Mouse (Mus musculus) hindbrain, embryonic 10.5 days (tissue): ENCODE data around the gene Pde4b. TPM values are rescaled to one million over a fixed set of nuclear protein-coding genes. Genes with fewer than 3 reads are reported as not detected.

Experiments used
- DNase-seq: peaks from one replicate; pipeline ENCODE4 v3.0.0-alpha.2; 2017; ENCODE audit warnings: low spot score
- H3K27ac ChIP-seq: fragments of 300-500 bp; sonication (generic); 2 replicates; pipeline ENCODE4 v1.5.1; 2016; ENCODE audit warnings: mild to moderate bottlenecking, moderate library complexity
- H3K27me3 ChIP-seq: fragments of 300-500 bp; sonication (generic); 2 replicates; pipeline ENCODE4 v1.6.1; 2016; ENCODE audit warnings: mild to moderate bottlenecking; ENCODE audit not compliant: poor library complexity, insufficient read depth, severe bottlenecking
- H3K36me3 ChIP-seq: fragments of 300-500 bp; sonication (generic); 2 replicates; pipeline ENCODE4 v1.6.1; 2016; ENCODE audit warnings: mild to moderate bottlenecking, moderate library complexity
- H3K4me1 ChIP-seq: fragments of 300-500 bp; sonication (generic); replicated peaks from 2 replicates; pipeline ENCODE4 v1.6.1; 2016; ENCODE audit warnings: mild to moderate bottlenecking
- H3K4me3 ChIP-seq: fragments of 300-500 bp; sonication (generic); 2 replicates; pipeline ENCODE4 v1.5.1; 2016; ENCODE audit warnings: mild to moderate bottlenecking, moderate library complexity
- H3K9me3 ChIP-seq: fragments of 300-500 bp; sonication (generic); 2 replicates; pipeline ENCODE4 v1.6.1; 2016; ENCODE audit warnings: mild to moderate bottlenecking, moderate library complexity
- WGBS: fragments of 180-500 bp; shearing (Covaris S2); methylation state at CpG from one replicate; pipeline ENCODE4 v1.1.7; 2016; 5-methylcytosine and 5-hydroxymethylcytosine counted together
- polyA plus RNA-seq: library from polyadenylated mRNA; unstranded; fragments of >200 nt; fragmentation: Nextera tagmentation; extraction: Ambion mirVana; gene quantifications from 2 replicates; pipeline ENCODE4 v1.2.1, GENCODE M21; 2016

The Pde4b gene
- polyA plus RNA-seq, 1 experiment from 2014 or later: 6.7 TPM

DNA sequence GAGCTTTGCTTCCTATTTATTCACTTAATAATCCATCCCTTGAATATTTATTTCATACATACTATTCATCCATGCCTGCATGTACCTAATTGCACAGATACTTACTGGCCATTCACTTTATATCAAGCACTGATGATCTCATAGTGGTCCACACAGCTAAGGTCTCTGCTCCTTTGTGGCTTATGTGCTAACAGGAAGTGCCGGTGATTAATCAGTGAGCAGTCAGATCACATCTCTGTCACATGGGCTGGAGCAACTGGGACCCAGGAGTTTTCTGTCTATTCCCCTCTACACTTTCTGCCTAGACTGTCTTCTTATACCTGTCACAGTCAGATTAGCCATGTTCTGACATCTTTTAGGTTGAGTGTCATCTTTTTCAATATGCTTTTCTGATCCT lies 411.6 kb downstream of the Pde4b start:
- Histone ChIP-seq H3K4me1 (no peaks in the 10 kb centered on the region), H3K9me3 (no peaks in the 10 kb centered on the region), H3K4me3 (no peak overlapping the region), H3K27ac (no peak overlapping the region), H3K36me3 (no peaks in the 10 kb centered on the region), H3K27me3 (no peaks in the 10 kb centered on the region)
- DNase-seq: no peak
- 88% methylated on average over 1 of the region's 1 CpGs for WGBS

DNA sequence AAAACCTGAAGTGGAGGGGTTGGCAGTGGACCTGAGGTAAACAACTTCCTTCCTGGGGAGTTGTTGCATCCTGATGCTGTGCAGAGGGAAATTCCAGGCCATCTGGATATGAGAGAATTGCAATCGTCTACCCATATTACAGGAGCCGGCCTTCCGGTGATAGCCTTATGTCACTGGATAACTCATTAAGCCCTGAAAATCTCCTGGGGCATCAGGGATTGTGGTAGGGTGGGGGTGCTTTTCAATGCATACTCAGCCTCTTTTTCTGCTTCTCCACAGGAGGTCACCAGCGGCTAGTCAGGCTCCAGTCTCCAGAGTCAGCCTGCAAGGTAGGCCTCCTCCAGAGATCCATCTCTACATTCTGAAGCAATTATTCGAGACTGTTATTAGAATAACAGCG lies 418.4 kb downstream of the Pde4b start:
- WGBS: 55% methylated on average over 6 of the region's 6 CpGs
- Histone ChIP-seq H3K36me3 (no peaks in the 10 kb centered on the region), H3K27me3 (no peaks in the 10 kb centered on the region), H3K9me3 (no peaks in the 10 kb centered on the region), H3K4me1 (peaks cover 3% of the 10 kb centered on the region), H3K4me3 (no peak overlapping the region), H3K27ac (no peak overlapping the region)
- no peak for DNase-seq

DNA sequence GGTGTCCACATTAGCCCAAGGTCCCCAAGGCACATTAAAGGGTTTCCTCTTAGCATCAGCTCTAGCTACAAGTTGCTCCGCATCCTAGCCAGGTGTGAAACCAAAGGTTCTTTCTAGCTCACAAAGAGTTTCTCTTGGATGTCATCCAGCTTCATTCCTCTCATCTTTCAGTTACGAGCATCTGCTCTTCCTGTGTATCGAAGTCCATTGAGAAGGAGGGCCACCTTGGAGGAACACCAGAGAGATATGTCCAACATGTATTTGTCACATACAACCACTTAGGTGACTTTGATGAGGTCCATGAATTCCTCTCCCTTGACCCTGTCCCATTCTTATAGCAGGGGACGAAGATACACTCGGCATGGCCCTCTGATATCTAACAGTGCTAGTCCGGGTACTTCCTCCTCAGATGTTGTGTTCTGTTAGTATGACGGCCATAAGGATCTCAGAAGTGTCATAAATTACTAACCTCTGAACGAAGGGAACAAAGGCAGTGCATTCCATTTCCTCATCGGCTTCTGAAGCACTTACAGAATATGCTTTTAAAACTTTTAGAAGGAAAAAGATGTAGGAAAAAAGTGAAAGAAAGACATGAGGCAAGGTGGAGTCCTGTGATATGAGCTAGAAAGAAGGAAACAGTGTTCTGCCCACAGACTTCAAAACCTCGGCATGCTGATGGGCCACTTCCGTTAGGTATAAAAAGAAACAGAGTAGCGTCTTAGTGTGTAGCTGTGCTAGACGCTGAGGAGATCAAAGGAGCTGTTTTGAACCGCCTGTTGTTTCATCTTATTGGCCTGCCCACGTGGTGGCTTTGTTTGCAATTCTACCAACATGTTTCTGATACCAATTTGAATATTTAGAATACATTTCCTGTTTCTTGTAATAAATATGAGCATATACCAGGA lies 419.3 kb downstream of the Pde4b start:
- WGBS: 89% methylated on average over 15 of the region's 15 CpGs
- H3K36me3 ChIP-seq: no peaks in the 10 kb centered on the region
- H3K4me3 ChIP-seq: no peak overlapping the region
- no peaks in the 10 kb centered on the region for H3K27me3 ChIP-seq
- peaks cover 12% of the 10 kb centered on the region for H3K4me1 ChIP-seq
- no peak for DNase-seq
- H3K9me3 ChIP-seq: no peaks in the 10 kb centered on the region
- H3K27ac ChIP-seq: no peak overlapping the region

DNA sequence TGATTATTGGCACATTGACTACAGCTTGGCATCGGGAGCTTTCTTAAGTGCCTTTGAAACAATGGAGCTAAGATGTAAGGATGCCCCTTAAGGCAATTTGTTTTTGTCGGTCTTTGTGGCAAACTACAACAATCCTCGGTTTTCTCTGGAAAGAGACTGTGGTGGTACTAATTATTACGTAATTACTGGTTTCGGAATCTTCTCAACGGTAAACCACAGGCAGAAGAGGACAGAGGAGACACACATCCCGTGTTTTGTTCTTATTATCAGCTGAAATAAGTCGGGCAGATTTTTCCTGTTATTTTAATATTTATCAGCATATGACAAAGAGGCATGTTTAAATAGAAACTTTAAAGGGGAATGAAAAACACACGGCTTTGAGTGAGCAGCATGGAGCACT lies 420.0 kb downstream of the Pde4b start:
- DNase-seq: no peak
- Histone ChIP-seq H3K4me1 (peaks cover 18% of the 10 kb centered on the region), H3K4me3 (no peak overlapping the region), H3K27me3 (no peaks in the 10 kb centered on the region), H3K9me3 (no peaks in the 10 kb centered on the region), H3K36me3 (no peaks in the 10 kb centered on the region), H3K27ac (no peak overlapping the region)
- 89% methylated on average over 9 of the region's 9 CpGs for WGBS

DNA sequence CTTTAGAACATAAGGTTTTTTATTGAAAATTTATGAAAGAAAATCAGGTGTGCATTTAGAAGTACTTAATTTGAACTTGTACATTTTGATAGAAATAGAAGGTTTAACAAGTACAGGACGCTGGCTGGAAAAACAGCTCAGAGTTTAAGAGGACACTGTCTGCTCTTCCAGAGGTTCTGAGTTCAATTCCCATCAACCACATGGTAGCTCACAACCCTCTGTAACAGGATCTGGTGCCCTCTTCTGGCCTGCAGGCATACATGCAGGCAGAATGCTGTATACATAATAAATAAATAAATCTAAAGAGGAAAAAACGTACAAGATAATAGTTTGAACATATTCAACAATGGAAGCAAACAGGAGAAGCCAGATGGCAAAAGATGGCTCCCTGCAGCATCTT lies 420.4 kb downstream of the Pde4b start:
- WGBS: 83% methylated on average over 2 of the region's 2 CpGs
- Histone ChIP-seq H3K4me3 (no peak overlapping the region), H3K9me3 (no peaks in the 10 kb centered on the region), H3K27me3 (no peaks in the 10 kb centered on the region), H3K36me3 (no peaks in the 10 kb centered on the region), H3K27ac (no peak overlapping the region), H3K4me1 (peaks cover 18% of the 10 kb centered on the region)
- DNase-seq: no peak

DNA sequence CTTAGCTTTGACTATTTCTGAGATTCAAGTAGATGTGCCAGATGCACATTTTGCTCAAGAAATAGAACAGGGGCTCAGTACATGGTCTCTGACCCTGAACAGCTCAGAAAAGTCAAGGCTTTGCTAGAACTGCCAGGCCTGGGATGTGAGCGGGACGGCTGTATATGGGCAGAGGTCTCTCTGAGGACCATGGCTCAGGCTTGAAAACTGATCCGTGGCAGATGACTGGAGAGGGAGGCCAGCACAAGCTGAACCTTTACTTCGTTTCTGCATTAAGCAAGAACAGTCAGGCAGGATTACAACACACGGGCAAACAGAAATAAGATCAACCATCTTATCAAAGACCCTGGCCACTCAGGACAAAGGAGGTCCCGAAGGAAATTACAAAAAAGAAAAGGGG lies 422.7 kb downstream of the Pde4b start:
- Histone ChIP-seq H3K9me3 (no peaks in the 10 kb centered on the region), H3K27me3 (no peaks in the 10 kb centered on the region), H3K4me1 (peaks cover 18% of the 10 kb centered on the region), H3K27ac (no peak overlapping the region), H3K4me3 (no peak overlapping the region), H3K36me3 (no peaks in the 10 kb centered on the region)
- no peak for DNase-seq
- 77% methylated on average over 6 of the region's 6 CpGs for WGBS

DNA sequence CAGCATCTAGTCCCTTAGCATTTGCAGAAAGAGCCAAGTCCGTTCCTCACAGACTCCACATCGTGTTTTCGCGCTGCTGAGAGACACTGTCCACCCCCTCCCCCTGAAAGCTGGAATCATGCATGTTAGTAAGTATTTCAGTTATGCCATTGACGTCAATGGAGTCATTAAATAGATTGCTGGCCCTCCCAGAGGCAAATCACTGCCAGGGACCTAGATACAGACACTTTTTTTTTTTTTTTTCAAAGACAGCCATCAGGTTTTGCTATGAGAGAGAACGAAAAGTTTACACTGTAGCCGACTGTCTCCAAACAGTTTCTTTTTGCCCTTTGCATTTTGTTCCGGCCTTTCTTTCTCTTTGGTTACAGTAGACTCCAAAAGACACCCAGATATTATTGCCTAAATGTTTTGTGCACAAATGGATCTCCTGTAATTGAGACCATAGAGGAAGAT lies 423.6 kb downstream of the Pde4b start:
- H3K4me3 ChIP-seq: peak overlapping the region; percentile 36
- H3K4me1 ChIP-seq: peaks cover 18% of the 10 kb centered on the region
- 41% methylated on average over 8 of the region's 8 CpGs for WGBS
- H3K9me3 ChIP-seq: no peaks in the 10 kb centered on the region
- peak; percentile 55 for DNase-seq
- no peaks in the 10 kb centered on the region for H3K27me3 ChIP-seq
- peak overlapping the region; percentile 79 for H3K27ac ChIP-seq
- no peaks in the 10 kb centered on the region for H3K36me3 ChIP-seq

DNA sequence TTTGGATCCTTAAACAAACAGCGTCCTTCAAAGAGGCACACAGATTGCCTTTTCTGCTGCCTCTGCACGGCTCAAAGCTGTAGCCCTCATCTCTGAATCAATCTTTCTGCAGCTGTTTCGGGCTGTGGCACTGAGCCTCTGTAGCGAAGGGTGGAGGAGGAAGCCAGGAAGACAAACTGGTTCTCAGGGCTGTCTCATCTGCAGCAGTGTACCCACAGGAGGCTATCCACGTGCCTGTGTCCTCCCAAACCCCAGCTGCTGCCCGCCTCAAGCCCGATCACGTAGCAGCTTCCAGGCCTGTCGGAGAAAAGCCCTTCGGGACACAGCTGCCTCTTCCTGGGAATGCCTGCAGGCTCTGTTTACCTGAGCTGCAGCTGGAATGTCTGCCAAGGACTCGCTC lies 424.2 kb downstream of the Pde4b start:
- Histone ChIP-seq H3K27me3 (no peaks in the 10 kb centered on the region), H3K36me3 (no peaks in the 10 kb centered on the region), H3K4me3 (peak overlapping the region; percentile 36), H3K27ac (peak overlapping the region; percentile 79), H3K4me1 (peaks cover 18% of the 10 kb centered on the region), H3K9me3 (no peaks in the 10 kb centered on the region)
- peak; percentile 23 for DNase-seq
- 20% methylated on average over 11 of the region's 11 CpGs for WGBS

DNA sequence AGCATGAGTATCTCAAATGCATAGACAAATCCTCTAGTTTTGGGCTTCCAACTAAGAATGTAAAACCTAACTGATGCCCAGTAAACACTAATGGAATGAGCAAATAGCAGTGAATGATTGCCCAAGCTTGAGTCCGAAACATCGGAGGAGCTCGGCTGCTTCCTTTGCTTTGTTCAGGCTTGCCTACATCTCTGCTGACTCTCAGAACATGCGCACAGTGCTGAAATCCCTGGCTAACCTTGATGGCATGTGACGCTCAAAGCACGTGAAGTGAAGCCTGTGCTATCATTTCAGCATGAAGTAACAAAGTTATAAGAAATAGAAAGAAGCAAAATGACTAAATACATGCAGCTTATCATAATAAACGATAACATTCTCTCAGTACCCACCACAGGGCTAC lies 425.6 kb downstream of the Pde4b start:
- H3K27ac ChIP-seq: no peak overlapping the region
- no peak for DNase-seq
- H3K9me3 ChIP-seq: no peaks in the 10 kb centered on the region
- no peaks in the 10 kb centered on the region for H3K27me3 ChIP-seq
- peaks cover 18% of the 10 kb centered on the region for H3K4me1 ChIP-seq
- H3K36me3 ChIP-seq: no peaks in the 10 kb centered on the region
- 90% methylated on average over 7 of the region's 7 CpGs for WGBS
- no peak overlapping the region for H3K4me3 ChIP-seq

DNA sequence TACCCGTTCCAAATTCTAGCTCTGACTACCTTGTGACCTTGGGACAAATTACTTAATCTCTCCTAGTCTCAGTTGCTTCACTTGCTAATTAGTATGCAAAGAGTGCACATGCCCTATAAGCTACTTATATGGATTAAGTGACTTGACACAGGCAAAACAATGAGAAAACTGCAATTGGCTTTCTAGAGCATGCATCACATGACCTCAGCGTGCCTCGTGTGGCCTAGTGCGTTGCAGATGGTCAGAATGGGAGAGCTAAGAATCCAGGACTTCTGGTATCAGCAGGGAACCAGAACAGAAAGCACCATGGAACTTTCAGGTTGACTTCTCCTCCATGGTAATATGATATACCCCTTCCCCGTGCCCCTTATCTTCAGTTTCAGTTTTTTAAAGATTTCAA lies 426.2 kb downstream of the Pde4b start:
- Histone ChIP-seq H3K9me3 (no peaks in the 10 kb centered on the region), H3K36me3 (no peaks in the 10 kb centered on the region), H3K4me1 (peaks cover 18% of the 10 kb centered on the region), H3K27me3 (no peaks in the 10 kb centered on the region), H3K4me3 (no peak overlapping the region), H3K27ac (no peak overlapping the region)
- 72% methylated on average over 5 of the region's 5 CpGs for WGBS
- no peak for DNase-seq

DNA sequence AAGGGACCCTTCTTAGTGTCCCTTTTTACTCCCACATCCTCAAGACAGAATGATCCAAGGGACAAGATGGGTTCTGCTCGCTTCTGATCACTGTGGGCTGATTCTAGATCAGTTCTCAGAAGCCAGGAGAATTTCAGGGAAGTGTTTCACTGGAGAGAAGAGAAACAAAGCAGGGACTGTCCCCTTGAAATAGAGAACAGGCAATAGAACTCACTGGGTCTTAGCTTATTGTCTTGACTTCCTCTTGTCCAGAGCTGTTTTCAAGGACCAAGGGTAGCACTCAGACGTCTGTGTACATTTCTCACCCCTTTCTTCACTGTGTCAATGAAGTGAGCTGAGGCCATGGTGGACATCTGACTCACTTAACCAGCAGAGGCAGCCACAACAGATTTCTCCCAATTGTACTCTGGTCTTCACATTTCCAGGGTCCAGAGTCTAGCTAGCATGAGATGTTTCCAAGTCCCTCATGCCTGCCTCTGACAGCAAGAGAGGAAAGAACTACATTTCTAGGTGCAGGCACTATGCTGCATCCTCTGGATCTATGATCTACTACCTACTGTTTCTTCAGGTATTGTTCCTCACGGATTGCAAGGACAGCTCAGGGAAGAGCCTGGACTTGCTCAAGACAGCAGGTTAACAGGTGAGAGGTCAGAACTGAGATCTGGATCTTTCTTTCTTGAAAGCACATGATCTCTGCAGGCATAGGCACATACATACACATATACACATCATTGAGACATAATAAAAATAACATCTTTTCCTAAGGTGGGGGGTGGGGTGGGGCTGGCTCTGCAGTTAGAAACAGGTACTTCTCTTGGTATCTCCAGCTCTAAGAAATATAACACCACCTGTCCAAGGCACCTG lies 427.9 kb downstream of the Pde4b start:
- Histone ChIP-seq H3K27ac (no peak overlapping the region), H3K27me3 (no peaks in the 10 kb centered on the region), H3K36me3 (no peaks in the 10 kb centered on the region), H3K4me3 (no peak overlapping the region), H3K4me1 (peaks cover 18% of the 10 kb centered on the region), H3K9me3 (no peaks in the 10 kb centered on the region)
- no peak for DNase-seq
- 62% methylated on average over 3 of the region's 3 CpGs for WGBS

DNA sequence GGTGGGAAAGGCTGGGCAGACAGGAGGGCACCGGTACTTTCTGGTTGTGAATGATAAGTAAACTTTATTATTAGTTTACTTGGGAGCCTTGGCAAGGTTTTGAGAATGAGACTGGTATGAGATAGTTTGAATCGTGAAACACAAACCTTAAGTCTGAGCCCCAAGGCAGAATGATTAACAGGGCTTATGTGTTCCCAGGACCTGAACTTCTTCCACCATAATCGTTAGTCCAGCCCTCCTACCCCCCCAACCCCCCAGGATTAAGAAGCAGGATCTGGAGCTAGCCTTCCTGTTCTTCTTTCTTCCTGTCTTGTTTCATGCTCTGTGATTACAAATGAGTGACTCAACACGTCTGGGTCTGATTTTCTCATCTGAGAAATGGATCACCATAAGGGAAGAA lies 429.1 kb downstream of the Pde4b start:
- Histone ChIP-seq H3K36me3 (no peaks in the 10 kb centered on the region), H3K27ac (no peak overlapping the region), H3K27me3 (no peaks in the 10 kb centered on the region), H3K4me1 (peaks cover 8% of the 10 kb centered on the region), H3K9me3 (no peaks in the 10 kb centered on the region), H3K4me3 (no peak overlapping the region)
- DNase-seq: no peak
- WGBS: 80% methylated on average over 4 of the region's 4 CpGs
